Mouse (Mus musculus): ENCODE measurements around the gene Olfr353.

Olfr353 gene

GRCm38 (mm10) chr2:36892836-36893235 lies at the start of gene Olfr353:
Olfr353 (minus strand) TSS chr2:36892936.
- no peak for DNase-seq

GRCm38 (mm10) chr2:36936821-36937220 lies 44.1 kb upstream of the Olfr353 start, which contains the start of gene Olfr356:
Olfr356 (plus strand) TSS chr2:36937121.
- no peak for DNase-seq

- DNase-seq, result no peak
These were observed 36.1 kb upstream of the Olfr353 start, which contains the start of gene Olfr355 for GRCm38 (mm10) chr2:36928797-36929196. Olfr355 (minus strand) TSS chr2:36928897.

GRCm38 (mm10) chr2:36905380-36905779 lies 12.6 kb upstream of the Olfr353 start, which contains the start of gene Olfr354:
Olfr354 (plus strand) TSS chr2:36905680.
- no peak for DNase-seq

- no peak for DNase-seq
These were observed 4.4 kb upstream of the Olfr353 start for GRCm38 (mm10) chr2:36897114-36897513.

GRCm38 (mm10) chr2:36868160-36868559 lies 24.6 kb downstream of the Olfr353 start, which contains the start of gene Olfr352:
Olfr352 (plus strand) TSS chr2:36868460.
- no peak for DNase-seq

- DNase-seq, result no peak
These were observed 30.2 kb downstream of the Olfr353 start, which contains the start of gene Olfr351 for GRCm38 (mm10) chr2:36862560-36862959. Olfr351 (minus strand) TSS chr2:36862660.

GRCm38 (mm10) chr2:36846010-36846409 lies 46.7 kb downstream of the Olfr353 start, which contains the start of gene Olfr350:
Olfr350 (plus strand) TSS chr2:36846310.
- no peak for DNase-seq
